Mouse (Mus musculus) megakaryocyte-erythroid progenitor cell, adult 5-6 weeks (primary cell): ENCODE measurements around the gene Jade1. TPM values are rescaled to one million over a fixed set of nuclear protein-coding genes. Genes with fewer than 3 reads are reported as not detected.

Source experiments
- ATAC-seq: replicated peaks from 2 replicates; pipeline ENCODE4 v1.8.0; 2016; ENCODE audit warnings: mild to moderate bottlenecking, inconsistent platforms; ENCODE audit not compliant: severe bottlenecking, poor library complexity, low FRiP score, low TSS enrichment
- total RNA-seq, 2 experiments: library from RNA; stranded (forward) in 1 of 2; stranded (reverse) in 1 of 2; fragments of 200-1000, 215-1000 nt in 1 of 2; fragments of >200 nt in 1 of 2; fragmentation: Nextera tagmentation in 1 of 2; gene quantifications; 2 replicates each; pipeline ENCODE4 v1.2.3; 2014 to 2017

The Jade1 gene
- total RNA-seq, 2 experiments from 2014 or later: 36.3 to 38.0 TPM

DNA sequence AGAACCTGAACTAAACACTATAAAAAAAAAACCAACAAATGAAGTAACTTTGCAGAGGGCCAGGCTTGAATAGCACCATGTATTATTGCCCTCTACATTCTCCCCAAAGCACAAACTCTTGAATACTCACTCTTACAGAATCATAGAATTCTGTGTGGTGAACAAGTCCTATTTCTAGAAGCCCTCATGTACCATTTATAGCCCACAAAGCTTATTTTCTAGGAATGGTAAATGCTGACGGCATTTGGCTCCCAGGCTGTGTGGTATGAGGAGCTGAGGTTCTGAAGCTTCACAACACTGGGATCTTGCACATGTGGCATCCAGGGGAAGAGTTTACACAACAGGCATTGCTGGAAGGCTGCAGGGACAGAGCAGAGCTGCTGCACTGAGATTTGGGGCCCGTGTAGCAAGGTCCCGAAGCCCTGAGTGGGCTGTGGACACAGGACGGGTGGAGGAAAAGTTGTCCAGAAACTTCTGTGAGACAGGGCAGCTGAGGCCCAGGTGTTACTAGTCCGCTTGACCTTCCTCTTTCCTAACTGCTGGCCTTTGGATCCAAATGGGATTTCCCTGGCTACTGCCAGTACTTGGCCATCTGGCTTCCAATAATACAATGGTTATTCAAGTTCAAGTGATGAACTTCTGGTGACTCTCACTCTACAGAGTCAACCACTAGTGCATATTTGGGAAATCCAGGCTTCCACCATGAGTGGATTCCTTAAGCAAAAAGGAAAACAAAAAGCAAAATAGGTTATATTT lies 58.9 kb downstream of the Jade1 start:
- ATAC-seq: no peak

DNA sequence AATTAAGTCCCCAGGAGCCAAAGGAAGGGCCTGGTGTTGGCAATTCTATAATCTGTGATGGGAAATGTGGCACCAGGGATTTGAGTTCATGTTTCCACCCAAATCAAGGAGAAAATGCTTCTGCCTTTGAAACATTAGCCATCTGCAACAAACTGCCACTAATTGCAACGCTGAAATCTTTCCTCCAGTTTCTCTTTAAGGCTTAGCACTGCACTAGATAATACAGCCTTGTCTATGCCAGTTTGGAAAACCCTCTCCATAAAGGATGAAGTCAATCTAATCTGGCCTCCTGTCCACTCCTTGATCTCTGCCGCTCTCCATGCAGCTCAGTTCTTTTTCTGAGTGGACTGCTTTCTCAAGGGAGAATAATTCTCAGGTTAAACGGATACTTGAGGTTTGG lies 62.5 kb downstream of the Jade1 start:
- ATAC-seq: no peak

DNA sequence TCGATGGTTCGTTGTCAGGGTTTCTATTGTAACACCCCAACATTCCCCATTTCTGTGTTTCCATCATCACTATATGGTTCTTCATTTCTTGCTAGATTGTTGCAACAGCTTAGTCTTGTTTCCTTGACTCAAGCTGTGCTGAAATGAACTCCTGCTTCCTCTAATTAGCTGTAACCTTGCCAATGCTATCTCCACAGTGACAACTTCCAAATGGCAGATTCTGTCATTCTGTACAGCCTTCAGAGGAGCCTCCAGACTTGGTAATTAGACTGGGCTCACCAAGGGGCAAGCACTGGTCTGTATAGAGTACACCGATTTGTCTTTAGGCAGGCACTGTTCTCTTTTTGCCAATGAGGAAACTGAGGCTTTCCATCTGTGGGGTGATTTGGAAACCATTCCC lies 63.0 kb downstream of the Jade1 start:
- ATAC-seq: no peak

DNA sequence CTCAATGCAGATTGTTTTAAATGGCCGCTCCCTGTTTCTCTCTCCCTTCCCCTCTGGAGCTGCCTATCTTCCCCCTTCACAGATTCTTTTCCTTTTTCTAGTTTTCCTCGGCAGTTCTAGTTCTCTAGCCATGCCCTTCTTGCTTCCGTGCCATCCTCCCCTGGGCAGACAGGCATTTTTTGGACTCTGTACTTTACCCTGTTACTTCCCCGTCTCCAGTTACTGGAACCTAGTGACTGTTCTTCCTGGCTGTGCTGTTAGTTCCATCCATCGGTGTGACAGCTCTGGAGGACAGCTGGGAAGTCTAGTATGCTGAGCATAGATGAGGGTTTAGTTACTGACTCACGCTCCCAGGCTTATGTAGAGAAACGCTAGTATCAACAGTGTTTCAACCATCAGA lies 65.4 kb downstream of the Jade1 start:
- ATAC-seq: no peak

DNA sequence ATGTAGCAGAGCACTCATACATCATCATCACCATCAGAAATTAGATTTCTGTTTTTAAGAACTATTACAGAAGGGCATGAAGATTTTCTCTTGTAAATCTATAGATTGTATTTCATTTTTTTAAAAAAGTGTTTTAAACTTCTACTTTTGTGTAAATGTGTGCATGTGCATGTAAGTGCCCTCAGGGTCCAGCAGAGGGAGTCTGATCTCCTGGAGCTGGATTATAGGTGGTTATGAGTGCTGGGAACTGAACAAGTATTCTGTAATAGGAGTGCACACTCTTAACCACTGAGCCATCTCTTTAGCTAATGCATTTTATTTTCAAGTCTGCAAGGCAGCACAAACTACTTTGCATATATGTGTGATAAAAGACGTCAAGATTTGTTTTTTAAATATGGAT lies 100.1 kb downstream of the Jade1 start:
- ATAC-seq: no peak

Other genes with a start within 250 kb of the Jade1 start
- gene Sclt1, start 186.8 kb downstream of the Jade1 start, total RNA-seq (2014; fragmentation: Nextera tagmentation): 15.5 and 18.2 TPM in 2 replicates
- gene Sclt1, start 186.8 kb downstream of the Jade1 start, total RNA-seq (2017): 16.2 and 22.0 TPM in 2 replicates
- gene D3Ertd751e, start 186.9 kb downstream of the Jade1 start, total RNA-seq (2014; fragmentation: Nextera tagmentation): 4.3 and 14.7 TPM in 2 replicates
- 17.4 and 19.8 TPM in 2 replicates for gene D3Ertd751e, start 186.9 kb downstream of the Jade1 start, total RNA-seq (2017)